Mouse (Mus musculus) neural tube, embryonic 10.5 days (tissue): ENCODE data around the gene Nrarp.
A peak's percentile ranks its signal among the peaks of the same experiment; 100 is the strongest.

Source experiments
- DNase-seq: peaks from one replicate; pipeline ENCODE4 v3.0.0-alpha.2; 2017; ENCODE audit warnings: low spot score; ENCODE audit errors: extremely low spot score

Nrarp gene

GRCm38 (mm10) chr2:25195211-25196156, 14.9 kb downstream of the Nrarp start:
- DNase-seq, result no peak

GRCm38 (mm10) chr2:25196172-25196954, 15.8 kb downstream of the Nrarp start, which contains the start of gene Tor4a:
TSS of gene Tor4a (minus strand) at chr2:25196886.
- DNase-seq, result no peak

GRCm38 (mm10) chr2:25197191-25197590, 16.6 kb downstream of the Nrarp start:
- no peak for DNase-seq

- DNase-seq, result no peak
Observed at GRCm38 (mm10) chr2:25197946-25198345, 17.4 kb downstream of the Nrarp start.

GRCm38 (mm10) chr2:25200631-25201030, 20.1 kb downstream of the Nrarp start:
- DNase-seq, result no peak

GRCm38 (mm10) chr2:25203631-25204214, 23.2 kb downstream of the Nrarp start:
- DNase-seq, result no peak

- no peak for DNase-seq
Observed at GRCm38 (mm10) chr2:25207593-25207992, 27.0 kb downstream of the Nrarp start.

- no peak for DNase-seq
Observed at GRCm38 (mm10) chr2:25210686-25211085, 30.1 kb downstream of the Nrarp start.

- peak; percentile 96 for DNase-seq
Observed at GRCm38 (mm10) chr2:25211121-25211670, 30.6 kb downstream of the Nrarp start, which contains the start of gene Nelfb. TSS of gene Nelfb (minus strand) at chr2:25211489.

GRCm38 (mm10) chr2:25213266-25213865, 32.8 kb downstream of the Nrarp start:
- DNase-seq, result no peak

- DNase-seq, result no peak
Observed at GRCm38 (mm10) chr2:25214444-25214843, 33.9 kb downstream of the Nrarp start, which contains the start of gene Stpg3. TSS of gene Stpg3 (minus strand) at chr2:25214637.

GRCm38 (mm10) chr2:25217666-25218065, 37.1 kb downstream of the Nrarp start:
- no peak for DNase-seq

- no peak for DNase-seq
Observed at GRCm38 (mm10) chr2:25218445-25218844, 37.9 kb downstream of the Nrarp start, which contains the start of gene Fam166a. TSS of gene Fam166a (plus strand) at chr2:25218745.

- DNase-seq, result no peak
Observed at GRCm38 (mm10) chr2:25221331-25221772, 40.8 kb downstream of the Nrarp start.

- DNase-seq, result no peak
Observed at GRCm38 (mm10) chr2:25223681-25224491, 43.3 kb downstream of the Nrarp start.

- DNase-seq, result no peak
Observed at GRCm38 (mm10) chr2:25224492-25224765, 43.9 kb downstream of the Nrarp start, which contains the start of gene Tubb4b. TSS of gene Tubb4b (minus strand) at chr2:25224702.

GRCm38 (mm10) chr2:25224766-25225752, 44.5 kb downstream of the Nrarp start:
- peak; percentile 96 for DNase-seq

- no peak for DNase-seq
Observed at GRCm38 (mm10) chr2:25225811-25226379, 45.3 kb downstream of the Nrarp start.
